Comparison of ENCODE assay signal across 17 mouse cellular contexts in genomic region chr12:46608290-46608910, GRCm38 (mm10).
DNase-seq lines count a peak whose midpoint lies in the region; ATAC-seq lines count a peak whose summit lies in the region.
"Had no signal": no experiment of that assay in that cellular context is flagged by ENCODE, and none has a peak within 500 bp of the region (broad histone marks: within the 10 kb centered on the region; RNA-seq: fewer than 3 reads in every experiment).

No protein-coding gene starts in this region.

- no peak for DNase-seq in forebrain, embryonic 11.5 days (ENCODE audit: low spot score)
- peak; percentile 28 for DNase-seq in embryo, embryonic 11 days
- DNase-seq in mesoderm, embryonic 11.5 days (ENCODE audit: low read depth, low spot score) = peak; percentile 39
- DNase-seq in adrenal gland, adult 2 months = no peak
- no peak for DNase-seq in adrenal gland, adult (ENCODE audit: inconsistent age in 2 of 2, low spot score in 1 of 2)
- no peak for DNase-seq in lung, postnatal 4 days
- DNase-seq: adrenal gland, postnatal 36 days; heart, postnatal 10 days; kidney, postnatal 25 days; layer of hippocampus, postnatal 36 days; right cerebral cortex, postnatal 25 days; thymus, adult 18-20 months had no signal

- H3K4me2 ChIP-seq in forebrain, embryonic 13.5 days = no peak overlapping the region
- H3K4me2 ChIP-seq in forebrain, embryonic 11.5 days (ENCODE audit: low read depth, low read length, severe bottlenecking) = no peak overlapping the region
- no peak overlapping the region for H3K4me2 ChIP-seq in neural tube, embryonic 13.5 days
- H3K4me2 ChIP-seq: intestine, embryonic 15.5 days; limb, embryonic 12.5 days had no signal

- whole genome bisulfite sequencing in forebrain, embryonic 13.5 days = 65% methylated on average over 10 of the region's 10 CpGs
- WGBS in forebrain, embryonic 11.5 days = 70% methylated on average over 10 of the region's 10 CpGs
- WGBS in neural tube, embryonic 13.5 days = 42% methylated on average over 10 of the region's 10 CpGs

- H3K9ac ChIP-seq in forebrain, embryonic 13.5 days = no peak overlapping the region
- H3K9ac ChIP-seq in forebrain, embryonic 11.5 days (ENCODE audit: low read length) = no peak overlapping the region
- no peak overlapping the region for H3K9ac ChIP-seq in neural tube, embryonic 13.5 days
- H3K9ac ChIP-seq: intestine, embryonic 15.5 days; limb, embryonic 12.5 days had no signal

- H3K9me3 ChIP-seq in forebrain, embryonic 13.5 days (replicated peaks) = no peaks in the 10 kb centered on the region
- no peaks in the 10 kb centered on the region for H3K9me3 ChIP-seq in forebrain, embryonic 11.5 days (ENCODE audit: control insufficient read depth, low read length)
- H3K9me3 ChIP-seq in neural tube, embryonic 13.5 days = no peaks in the 10 kb centered on the region
- H3K9me3 ChIP-seq: intestine, embryonic 15.5 days; limb, embryonic 12.5 days had no signal

- no peak overlapping the region for H3K4me3 ChIP-seq in forebrain, embryonic 13.5 days
- no peak overlapping the region for H3K4me3 ChIP-seq in forebrain, embryonic 11.5 days (ENCODE audit: low read depth, low read length)
- no peak overlapping the region for H3K4me3 ChIP-seq in neural tube, embryonic 13.5 days
- H3K4me3 ChIP-seq: intestine, embryonic 15.5 days; limb, embryonic 12.5 days had no signal

- H3K36me3 ChIP-seq in forebrain, embryonic 13.5 days (ENCODE audit: poor library complexity, severe bottlenecking) = no peaks in the 10 kb centered on the region
- no peaks in the 10 kb centered on the region for H3K36me3 ChIP-seq in forebrain, embryonic 11.5 days (ENCODE audit: control insufficient read depth, insufficient read depth, low read length)
- H3K36me3 ChIP-seq in neural tube, embryonic 13.5 days = no peaks in the 10 kb centered on the region
- H3K36me3 ChIP-seq: intestine, embryonic 15.5 days; limb, embryonic 12.5 days had no signal

- H3K4me1 ChIP-seq in forebrain, embryonic 13.5 days = peaks cover 10% of the 10 kb centered on the region; the same call in 1 of the 2 replicates
- H3K4me1 ChIP-seq in forebrain, embryonic 11.5 days (replicated peaks; ENCODE audit: control insufficient read depth, insufficient read depth, low read length) = 0 out of 2 replicates have a peak, but pooled peaks cover 2% of the 10 kb centered on the region
- H3K4me1 ChIP-seq in neural tube, embryonic 13.5 days (replicated peaks) = peaks cover 12% of the 10 kb centered on the region
- H3K4me1 ChIP-seq: intestine, embryonic 15.5 days; limb, embryonic 12.5 days had no signal

- H3K27ac ChIP-seq in forebrain, embryonic 13.5 days = no peak overlapping the region
- no peak overlapping the region for H3K27ac ChIP-seq in forebrain, embryonic 11.5 days (ENCODE audit: low read depth, low read length)
- H3K27ac ChIP-seq in neural tube, embryonic 13.5 days (replicated peaks) = no peak overlapping the region
- H3K27ac ChIP-seq: intestine, embryonic 15.5 days; limb, embryonic 12.5 days; macrophage had no signal

- peak; percentile 80 for ATAC-seq in forebrain, embryonic 13.5 days
- ATAC-seq in forebrain, embryonic 11.5 days (replicated peaks; ENCODE audit: low FRiP score) = no peak
- ATAC-seq in neural tube, embryonic 13.5 days (ENCODE audit: low read depth) = peak; percentile 36; the same call in 1 of the 2 replicates
- ATAC-seq: intestine, embryonic 15.5 days had no signal

- H3K27me3 ChIP-seq in forebrain, embryonic 13.5 days = no peaks in the 10 kb centered on the region
- H3K27me3 ChIP-seq in forebrain, embryonic 11.5 days (ENCODE audit: control insufficient read depth, insufficient read depth, low read length) = no peaks in the 10 kb centered on the region
- H3K27me3 ChIP-seq in neural tube, embryonic 13.5 days = no peaks in the 10 kb centered on the region
- H3K27me3 ChIP-seq: intestine, embryonic 15.5 days; limb, embryonic 12.5 days had no signal

Comparison
In these comparisons a context has a peak if more than half of its experiments do, and no peak if none do; other contexts are left out.
1. DNase-seq: peak in embryo, embryonic 11 days (single experiment) and mesoderm, embryonic 11.5 days (single experiment); none in forebrain, embryonic 11.5 days (single experiment), adrenal gland, adult 2 months (single experiment), adrenal gland, adult (0 of 2) and lung, postnatal 4 days (0 of 2).